In the genomic region with DNA sequence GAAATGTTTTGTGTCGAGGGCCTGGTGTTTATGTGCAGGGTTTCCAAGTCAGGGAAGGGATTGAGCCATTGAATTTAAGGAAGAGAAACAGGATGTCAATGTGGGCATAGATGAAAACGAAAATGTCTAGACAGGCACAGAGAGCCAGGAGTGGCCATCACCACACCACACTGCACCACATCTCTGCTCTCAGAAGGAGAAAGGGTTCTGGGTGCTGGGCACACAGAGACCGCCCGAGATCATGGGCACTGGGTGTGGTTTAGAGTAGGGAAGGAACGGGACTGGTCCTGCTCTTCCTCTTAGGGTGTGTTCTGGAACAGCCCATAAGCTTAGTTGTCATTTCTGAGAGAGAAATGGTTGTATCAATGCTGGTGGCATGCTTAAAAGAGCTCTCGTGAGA, we compare ENCODE assay signal across 9 mouse cellular contexts. TPM values are rescaled to one million over a fixed set of nuclear protein-coding genes. Genes with fewer than 3 reads are reported as not detected.
DNase-seq lines count a peak whose midpoint lies in the region; ATAC-seq and TF ChIP-seq lines count a peak whose summit lies in the region.
"Had no signal": no experiment of that assay in that cellular context is flagged by ENCODE, and none has a peak within 500 bp of the region (broad histone marks: within the 10 kb centered on the region; RNA-seq: fewer than 3 reads in every experiment).

No protein-coding gene starts in this region.

- DNase-seq in heart, adult 8-10 months (ENCODE audit: low spot score): no peak
- no peak for DNase-seq in embryonic facial prominence, embryonic 14.5 days (ENCODE audit: low spot score)
- no peak for DNase-seq in midbrain, postnatal 0 days (ENCODE audit: low spot score)
- DNase-seq in left cerebral cortex, adult 11 months (ENCODE audit: low spot score): no peak
- DNase-seq in Muller cell, postnatal 12 days (ENCODE audit: inconsistent ontology term): no peak
- no peak for DNase-seq in adrenal gland, adult (ENCODE audit: inconsistent age in 2 of 2, low spot score in 1 of 2)

- no peak for ATAC-seq in heart, embryonic 12.5 days (ENCODE audit: insufficient number of reproducible peaks, low FRiP score)
- ATAC-seq in embryonic facial prominence, embryonic 14.5 days (ENCODE audit: low read depth): no peak
- no peak for ATAC-seq in intestine, embryonic 15.5 days
- ATAC-seq in midbrain, postnatal 0 days (ENCODE audit: low FRiP score): no peak

- no peak overlapping the region for H3K9ac ChIP-seq in heart, embryonic 12.5 days
- H3K9ac ChIP-seq in embryonic facial prominence, embryonic 14.5 days (ENCODE audit: low read depth, low read length): peak overlapping the region; percentile 66; the same call in 1 of the 2 replicates
- peak overlapping the region; percentile 77; the same call in 1 of the 2 replicates for H3K9ac ChIP-seq in intestine, embryonic 15.5 days
- peak overlapping the region; percentile 86 for H3K9ac ChIP-seq in midbrain, postnatal 0 days (replicated peaks; ENCODE audit: low read length, poor library complexity, severe bottlenecking)

- H3K4me3 ChIP-seq in heart, embryonic 12.5 days: peak overlapping the region; percentile 82; the same call in 1 of the 2 replicates
- H3K4me3 ChIP-seq in embryonic facial prominence, embryonic 14.5 days (ENCODE audit: low read depth, low read length): peak overlapping the region; percentile 55
- peak overlapping the region; percentile 70; the same call in 1 of the 2 replicates for H3K4me3 ChIP-seq in intestine, embryonic 15.5 days (replicated peaks)
- peak overlapping the region; percentile 79 for H3K4me3 ChIP-seq in midbrain, postnatal 0 days (ENCODE audit: low read depth, low read length)

- H3K36me3 ChIP-seq in heart, embryonic 12.5 days: peaks cover 24% of the 10 kb centered on the region
- H3K36me3 ChIP-seq in embryonic facial prominence, embryonic 14.5 days (ENCODE audit: control insufficient read depth, insufficient read depth, low read length): peaks cover 27% of the 10 kb centered on the region
- H3K36me3 ChIP-seq in intestine, embryonic 15.5 days: no peaks in the 10 kb centered on the region
- H3K36me3 ChIP-seq in midbrain, postnatal 0 days (ENCODE audit: insufficient read depth, low read length): peaks cover 17% of the 10 kb centered on the region

- H3K27me3 ChIP-seq in heart, embryonic 12.5 days (replicated peaks): no peaks in the 10 kb centered on the region
- no peaks in the 10 kb centered on the region for H3K27me3 ChIP-seq in embryonic facial prominence, embryonic 14.5 days (replicated peaks; ENCODE audit: control insufficient read depth, insufficient read depth, low read length)
- no peaks in the 10 kb centered on the region for H3K27me3 ChIP-seq in intestine, embryonic 15.5 days (replicated peaks)
- H3K27me3 ChIP-seq in midbrain, postnatal 0 days (ENCODE audit: insufficient read depth, low read length): no peaks in the 10 kb centered on the region

- H3K4me2 ChIP-seq in heart, embryonic 12.5 days: peak overlapping the region; percentile 94
- peak overlapping the region; percentile 62 for H3K4me2 ChIP-seq in embryonic facial prominence, embryonic 14.5 days (ENCODE audit: low read depth, low read length)
- peak overlapping the region; percentile 84 for H3K4me2 ChIP-seq in intestine, embryonic 15.5 days (replicated peaks)
- H3K4me2 ChIP-seq in midbrain, postnatal 0 days (ENCODE audit: low read depth, low read length, poor library complexity, severe bottlenecking): peak overlapping the region; percentile 82

- H3K9me3 ChIP-seq in heart, embryonic 12.5 days (replicated peaks): no peaks in the 10 kb centered on the region
- no peaks in the 10 kb centered on the region for H3K9me3 ChIP-seq in embryonic facial prominence, embryonic 14.5 days (ENCODE audit: control insufficient read depth, low read length)
- H3K9me3 ChIP-seq in intestine, embryonic 15.5 days: no peaks in the 10 kb centered on the region
- H3K9me3 ChIP-seq in midbrain, postnatal 0 days (ENCODE audit: low read length): no peaks in the 10 kb centered on the region

- TF ChIP-seq CTCF in midbrain, postnatal 0 days (IDR thresholded peaks at IDR 0.05): no peak

- 55% methylated on average over 6 of the region's 6 CpGs for WGBS in heart, embryonic 12.5 days
- WGBS in embryonic facial prominence, embryonic 14.5 days: 60% methylated on average over 6 of the region's 6 CpGs
- 57% methylated on average over 6 of the region's 6 CpGs for WGBS in intestine, embryonic 15.5 days
- WGBS in midbrain, postnatal 0 days: 50% methylated on average over 6 of the region's 6 CpGs

- H3K4me1 ChIP-seq in heart, embryonic 12.5 days (replicated peaks): peaks cover 6% of the 10 kb centered on the region; the same call in 1 of the 2 replicates
- H3K4me1 ChIP-seq in embryonic facial prominence, embryonic 14.5 days (ENCODE audit: control insufficient read depth, insufficient read depth, low read length): peaks cover 10% of the 10 kb centered on the region
- H3K4me1 ChIP-seq in intestine, embryonic 15.5 days (replicated peaks): peaks cover 11% of the 10 kb centered on the region
- peaks cover 12% of the 10 kb centered on the region for H3K4me1 ChIP-seq in midbrain, postnatal 0 days (ENCODE audit: insufficient read depth, low read length)

- H3K27ac ChIP-seq in heart, embryonic 12.5 days (ENCODE audit: poor library complexity, severe bottlenecking): no peak overlapping the region
- no peak overlapping the region for H3K27ac ChIP-seq in embryonic facial prominence, embryonic 14.5 days (replicated peaks; ENCODE audit: low read depth, low read length)
- no peak overlapping the region for H3K27ac ChIP-seq in intestine, embryonic 15.5 days
- H3K27ac ChIP-seq in midbrain, postnatal 0 days (ENCODE audit: low read depth, low read length): no peak overlapping the region

RNA-seq across cellular contexts. Expression of gene Zfp658, which starts 1.2 kb away (rescaled TPM):
- polyA plus RNA-seq in heart, embryonic 12.5 days (2016; fragmentation: Nextera tagmentation; extraction: Ambion mirVana): 1.5 TPM in 2 replicates
- 1 to 10 TPM in 1 of 4 experiments, under 1 TPM in 3; 0.66 to 1.1 (median 0.88) TPM for total RNA-seq in heart, adult 8-10 months (2022)
- 2.7 and 3.3 TPM in 2 replicates for polyA plus RNA-seq in embryonic facial prominence, embryonic 14.5 days (2014; fragmentation: Nextera tagmentation; extraction: Ambion mirVana)
- 2.7 and 2.8 TPM in 2 replicates for polyA plus RNA-seq in intestine, embryonic 15.5 days (2015; fragmentation: Nextera tagmentation; extraction: Ambion mirVana)
- 9.4 and 13.0 TPM in 2 replicates for total RNA-seq in midbrain, postnatal 0 days (2014; rRNA removed)
- polyA plus RNA-seq in midbrain, postnatal 0 days (2015; fragmentation: Nextera tagmentation; extraction: Ambion mirVana): 2.4 and 3.1 TPM in 2 replicates

RNA-seq across cellular contexts. Expression of gene Zfp719, which starts 16.1 kb away (rescaled TPM):
- polyA plus RNA-seq in heart, embryonic 12.5 days (2016; fragmentation: Nextera tagmentation; extraction: Ambion mirVana): 8.5 and 8.6 TPM in 2 replicates
- total RNA-seq in heart, adult 8-10 months (2022): 1 to 10 TPM; 4.4 to 8.0 (median 5.6) TPM
- 13.0 and 14.4 TPM in 2 replicates for polyA plus RNA-seq in embryonic facial prominence, embryonic 14.5 days (2014; fragmentation: Nextera tagmentation; extraction: Ambion mirVana)
- 8.7 and 10.1 TPM in 2 replicates for polyA plus RNA-seq in intestine, embryonic 15.5 days (2015; fragmentation: Nextera tagmentation; extraction: Ambion mirVana)
- total RNA-seq in midbrain, postnatal 0 days (2014; rRNA removed): 13.9 and 15.5 TPM in 2 replicates
- 4.9 and 5.5 TPM in 2 replicates for polyA plus RNA-seq in midbrain, postnatal 0 days (2015; fragmentation: Nextera tagmentation; extraction: Ambion mirVana)

RNA-seq across cellular contexts. Expression of gene Cd33, which starts 19.1 kb away (rescaled TPM):
- 0.30 and 0.52 TPM in 2 replicates for polyA plus RNA-seq in heart, embryonic 12.5 days (2016; fragmentation: Nextera tagmentation; extraction: Ambion mirVana)
- total RNA-seq in heart, adult 8-10 months (2022): 1 to 10 TPM; 1.6 to 3.1 (median 2.7) TPM
- polyA plus RNA-seq in embryonic facial prominence, embryonic 14.5 days (2014; fragmentation: Nextera tagmentation; extraction: Ambion mirVana): 2.5 and 2.8 TPM in 2 replicates
- polyA plus RNA-seq in intestine, embryonic 15.5 days (2015; fragmentation: Nextera tagmentation; extraction: Ambion mirVana): 1.8 and 1.9 TPM in 2 replicates
- total RNA-seq in midbrain, postnatal 0 days (2014; rRNA removed): 1.5 TPM in 2 replicates
- 1.4 and 2.1 TPM in 2 replicates for polyA plus RNA-seq in midbrain, postnatal 0 days (2015; fragmentation: Nextera tagmentation; extraction: Ambion mirVana)

RNA-seq across cellular contexts. Expression of gene Zfp819, which starts 43.7 kb away (rescaled TPM):
- not detected in 2 replicates for polyA plus RNA-seq in heart, embryonic 12.5 days (2016; fragmentation: Nextera tagmentation; extraction: Ambion mirVana)
- total RNA-seq in heart, adult 8-10 months (2022): not detected
- polyA plus RNA-seq in embryonic facial prominence, embryonic 14.5 days (2014; fragmentation: Nextera tagmentation; extraction: Ambion mirVana): 0.39 and 0.47 TPM in 2 replicates
- 0.09 TPM in 2 replicates for polyA plus RNA-seq in intestine, embryonic 15.5 days (2015; fragmentation: Nextera tagmentation; extraction: Ambion mirVana)
- total RNA-seq in midbrain, postnatal 0 days (2014; rRNA removed): 1.3 and 1.6 TPM in 2 replicates
- polyA plus RNA-seq in midbrain, postnatal 0 days (2015; fragmentation: Nextera tagmentation; extraction: Ambion mirVana): 0.23 and 0.49 TPM in 2 replicates

RNA-seq across cellular contexts. Expression of gene 4931406B18Rik, which starts 57.6 kb away (rescaled TPM):
- polyA plus RNA-seq in heart, embryonic 12.5 days (2016; fragmentation: Nextera tagmentation; extraction: Ambion mirVana): not detected in 2 replicates
- total RNA-seq in heart, adult 8-10 months (2022): not detected
- not detected in 2 replicates for polyA plus RNA-seq in embryonic facial prominence, embryonic 14.5 days (2014; fragmentation: Nextera tagmentation; extraction: Ambion mirVana)
- not detected in 2 replicates for polyA plus RNA-seq in intestine, embryonic 15.5 days (2015; fragmentation: Nextera tagmentation; extraction: Ambion mirVana)
- not detected in 2 replicates for total RNA-seq in midbrain, postnatal 0 days (2014; rRNA removed)
- not detected in 2 replicates for polyA plus RNA-seq in midbrain, postnatal 0 days (2015; fragmentation: Nextera tagmentation; extraction: Ambion mirVana)
- total RNA-seq: left cerebral cortex, adult 8-10 months had no signal
